In the genomic region with DNA sequence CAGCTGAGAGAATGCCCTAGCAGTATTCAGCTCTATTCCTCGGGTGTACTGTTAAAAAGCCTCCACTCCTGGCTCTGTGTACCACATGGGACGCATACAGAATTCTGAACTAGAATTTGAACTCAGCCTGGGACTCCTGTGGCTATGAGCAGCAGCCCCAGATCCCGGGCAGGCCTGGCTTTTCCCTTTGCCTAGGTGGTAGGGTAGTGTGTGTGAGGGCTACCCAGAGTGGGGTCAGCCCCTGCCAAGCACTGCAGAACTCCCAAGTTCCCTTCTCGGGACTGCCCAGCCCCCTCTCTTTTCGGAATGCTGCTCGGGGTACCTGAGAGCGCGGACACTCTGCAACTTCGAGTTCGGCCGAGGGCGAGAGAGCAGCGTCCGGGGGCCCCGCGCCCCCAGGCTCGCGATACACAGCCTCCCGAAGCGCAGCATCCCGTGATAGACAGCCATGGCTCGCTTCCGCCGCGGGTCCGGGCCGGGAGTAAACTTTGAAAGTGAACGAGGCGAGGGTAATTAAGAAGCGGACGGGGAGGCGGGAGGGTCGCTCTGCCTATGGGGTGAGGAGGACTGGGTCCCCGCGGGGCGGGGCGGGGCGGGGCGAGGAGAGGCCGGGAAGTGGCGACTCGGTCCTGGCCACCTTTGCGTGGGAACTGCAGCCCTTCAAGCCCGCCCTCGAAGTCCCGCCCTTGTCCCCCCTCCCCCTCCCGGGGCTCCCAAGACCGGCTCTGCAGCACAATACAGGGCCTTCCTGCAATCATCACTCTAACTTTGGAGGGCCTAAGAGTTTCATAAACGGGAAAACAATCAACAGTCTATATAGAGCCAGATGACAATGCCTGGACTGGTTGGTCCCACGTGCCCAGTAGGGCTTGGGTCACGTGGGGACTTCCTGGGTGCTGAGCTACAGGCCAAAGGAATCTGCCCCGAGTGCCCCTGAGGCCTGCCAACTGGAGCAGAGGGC, we compare ENCODE assay signal across 8 mouse cellular contexts. TPM values are rescaled to one million over a fixed set of nuclear protein-coding genes. Genes with fewer than 3 reads are reported as not detected.
DNase-seq lines count a peak whose midpoint lies in the region; ATAC-seq and TF ChIP-seq lines count a peak whose summit lies in the region.

Acsf2 (minus strand) TSS at position 551 of the 961 bp plus-strand sequence.

- WGBS in embryonic facial prominence, embryonic 11.5 days: 1% methylated on average over 51 of the region's 52 CpGs
- under 1% methylated on average over 51 of the region's 52 CpGs for WGBS in heart, embryonic 11.5 days (ENCODE audit: insufficient replicate concordance)
- WGBS in kidney, embryonic 14.5 days: 1% methylated on average over 50 of the region's 52 CpGs
- WGBS in limb, embryonic 14.5 days: 2% methylated on average over 29 of the region's 52 CpGs
- 1% methylated on average over 44 of the region's 52 CpGs for WGBS in midbrain, embryonic 15.5 days

- TF ChIP-seq POLR2A in limb, embryonic 14.5 days (IDR thresholded peaks at IDR 0.05; ENCODE audit: borderline replicate concordance, extremely low read depth, insufficient read depth, insufficient read length): 0 out of 2 replicates have a peak, but pooled peaks have one; percentile 25

- peak; percentile 87 for ATAC-seq in embryonic facial prominence, embryonic 11.5 days (replicated peaks; ENCODE audit: insufficient number of reproducible peaks, low FRiP score, low TSS enrichment, low read depth)
- peak; percentile 84 for ATAC-seq in heart, embryonic 11.5 days (replicated peaks; ENCODE audit: insufficient number of reproducible peaks, low FRiP score, low TSS enrichment)
- ATAC-seq in kidney, embryonic 14.5 days (ENCODE audit: low FRiP score, low TSS enrichment): peak; percentile 96
- ATAC-seq in limb, embryonic 14.5 days (ENCODE audit: low FRiP score, low read depth): peak; percentile 91
- ATAC-seq in midbrain, embryonic 15.5 days (replicated peaks): peak; percentile 74

- H3K27ac ChIP-seq in embryonic facial prominence, embryonic 11.5 days (replicated peaks; ENCODE audit: low read depth, low read length): peak within 1 kb of the TSS; percentile 28; the same call in 1 of the 2 replicates
- no peak within 1 kb of the TSS for H3K27ac ChIP-seq in heart, embryonic 11.5 days (ENCODE audit: low read depth, low read length)
- H3K27ac ChIP-seq in kidney, embryonic 14.5 days (ENCODE audit: low read depth, low read length): peak within 1 kb of the TSS; percentile 74
- H3K27ac ChIP-seq in limb, embryonic 14.5 days (replicated peaks; ENCODE audit: low read depth, low read length): peak within 1 kb of the TSS; percentile 35; the same call in 1 of the 2 replicates
- no peak within 1 kb of the TSS for H3K27ac ChIP-seq in midbrain, embryonic 15.5 days

- no peaks in the 10 kb centered on the region; the same call in 1 of the 2 replicates for H3K4me1 ChIP-seq in embryonic facial prominence, embryonic 11.5 days (ENCODE audit: control insufficient read depth, insufficient read depth, low read length)
- H3K4me1 ChIP-seq in heart, embryonic 11.5 days (ENCODE audit: control insufficient read depth, insufficient read depth, low read length): peaks cover 9% of the 10 kb centered on the region; the same call in 1 of the 2 replicates
- peaks cover 18% of the 10 kb centered on the region for H3K4me1 ChIP-seq in kidney, embryonic 14.5 days (ENCODE audit: control insufficient read depth, insufficient read depth, low read length)
- H3K4me1 ChIP-seq in limb, embryonic 14.5 days (ENCODE audit: control insufficient read depth, insufficient read depth, low read length): peaks cover 6% of the 10 kb centered on the region
- H3K4me1 ChIP-seq in midbrain, embryonic 15.5 days: peaks cover 10% of the 10 kb centered on the region

- peak in 1 of 2 experiments; percentile 3 for DNase-seq in frontal cortex, adult 2 months (ENCODE audit: extremely low spot score in 1 of 2, low spot score in 1 of 2)
- DNase-seq in frontal cortex, postnatal 25 days (ENCODE audit: low spot score in 2 of 2): no peak
- peak; percentile 89 for DNase-seq in embryonic facial prominence, embryonic 11.5 days (ENCODE audit: low spot score)
- DNase-seq in limb, embryonic 14.5 days (ENCODE audit: low spot score): peak; percentile 77
- DNase-seq in spleen, postnatal 14 days (ENCODE audit: low spot score in 2 of 2): peak; percentile 53 to 54

- no peaks in the 10 kb centered on the region for H3K36me3 ChIP-seq in embryonic facial prominence, embryonic 11.5 days (replicated peaks; ENCODE audit: control insufficient read depth, insufficient read depth, low read depth, low read length)
- H3K36me3 ChIP-seq in heart, embryonic 11.5 days (ENCODE audit: control insufficient read depth, insufficient read depth, low read length): no peaks in the 10 kb centered on the region
- H3K36me3 ChIP-seq in kidney, embryonic 14.5 days (ENCODE audit: control insufficient read depth, insufficient read depth, low read length): no peaks in the 10 kb centered on the region
- no peaks in the 10 kb centered on the region; the same call in 1 of the 2 replicates for H3K36me3 ChIP-seq in limb, embryonic 14.5 days (ENCODE audit: control insufficient read depth, insufficient read depth, low read length)
- no peaks in the 10 kb centered on the region for H3K36me3 ChIP-seq in midbrain, embryonic 15.5 days (replicated peaks)

- peak within 1 kb of the TSS; percentile 71 for H3K9ac ChIP-seq in embryonic facial prominence, embryonic 11.5 days (replicated peaks; ENCODE audit: low read length)
- H3K9ac ChIP-seq in heart, embryonic 11.5 days (ENCODE audit: low read depth, low read length): peak within 1 kb of the TSS; percentile 80
- H3K9ac ChIP-seq in kidney, embryonic 14.5 days (ENCODE audit: low read depth, low read length): peak within 1 kb of the TSS; percentile 63
- peak within 1 kb of the TSS; percentile 56 for H3K9ac ChIP-seq in limb, embryonic 14.5 days (ENCODE audit: low read depth, low read length, severe bottlenecking)
- H3K9ac ChIP-seq in midbrain, embryonic 15.5 days: peak within 1 kb of the TSS; percentile 38

- H3K27me3 ChIP-seq in embryonic facial prominence, embryonic 11.5 days (ENCODE audit: control insufficient read depth, insufficient read depth, low read length): no peaks in the 10 kb centered on the region
- H3K27me3 ChIP-seq in heart, embryonic 11.5 days (ENCODE audit: control insufficient read depth, insufficient read depth, low read length): no peaks in the 10 kb centered on the region
- H3K27me3 ChIP-seq in kidney, embryonic 14.5 days (ENCODE audit: control insufficient read depth, insufficient read depth, low read length): no peaks in the 10 kb centered on the region
- no peaks in the 10 kb centered on the region for H3K27me3 ChIP-seq in limb, embryonic 14.5 days (ENCODE audit: control insufficient read depth, insufficient read depth, low read length)
- H3K27me3 ChIP-seq in midbrain, embryonic 15.5 days (replicated peaks): peaks cover 11% of the 10 kb centered on the region; the same call in 1 of the 2 replicates

- no peaks in the 10 kb centered on the region for H3K9me3 ChIP-seq in embryonic facial prominence, embryonic 11.5 days (replicated peaks; ENCODE audit: control insufficient read depth, low read length)
- no peaks in the 10 kb centered on the region for H3K9me3 ChIP-seq in heart, embryonic 11.5 days (replicated peaks; ENCODE audit: control insufficient read depth, low read length)
- no peaks in the 10 kb centered on the region for H3K9me3 ChIP-seq in kidney, embryonic 14.5 days (ENCODE audit: control insufficient read depth, low read length)
- H3K9me3 ChIP-seq in limb, embryonic 14.5 days (ENCODE audit: control insufficient read depth, low read length): no peaks in the 10 kb centered on the region
- no peaks in the 10 kb centered on the region for H3K9me3 ChIP-seq in midbrain, embryonic 15.5 days

- peak within 1 kb of the TSS; percentile 55 for H3K4me3 ChIP-seq in embryonic facial prominence, embryonic 11.5 days (ENCODE audit: low read depth, low read length)
- peak within 1 kb of the TSS; percentile 54 for H3K4me3 ChIP-seq in heart, embryonic 11.5 days (ENCODE audit: low read depth, low read length)
- H3K4me3 ChIP-seq in kidney, embryonic 14.5 days (ENCODE audit: low read length): peak within 1 kb of the TSS; percentile 63
- peak within 1 kb of the TSS; percentile 36 for H3K4me3 ChIP-seq in limb, embryonic 14.5 days (replicated peaks; ENCODE audit: low read length)
- peak within 1 kb of the TSS; percentile 39 for H3K4me3 ChIP-seq in midbrain, embryonic 15.5 days

- peak within 1 kb of the TSS; percentile 67 for H3K4me2 ChIP-seq in embryonic facial prominence, embryonic 11.5 days (ENCODE audit: low read depth, low read length)
- peak within 1 kb of the TSS; percentile 73 for H3K4me2 ChIP-seq in heart, embryonic 11.5 days
- H3K4me2 ChIP-seq in kidney, embryonic 14.5 days (replicated peaks; ENCODE audit: low read depth, low read length): peak within 1 kb of the TSS; percentile 62
- peak within 1 kb of the TSS; percentile 53 for H3K4me2 ChIP-seq in limb, embryonic 14.5 days (replicated peaks; ENCODE audit: low read depth, low read length, severe bottlenecking)
- peak within 1 kb of the TSS; percentile 77 for H3K4me2 ChIP-seq in midbrain, embryonic 15.5 days

RNA-seq across cellular contexts. Expression of gene Acsf2, which starts in this region (rescaled TPM):
- polyA plus RNA-seq in frontal cortex, adult 2 months (2012; rRNA removed): 16.1 and 17.0 TPM in 2 replicates
- 6.8 and 7.1 TPM in 2 replicates for polyA plus RNA-seq in embryonic facial prominence, embryonic 11.5 days (2014; fragmentation: Nextera tagmentation; extraction: Ambion mirVana)
- polyA plus RNA-seq in heart, embryonic 11.5 days (2014; fragmentation: Nextera tagmentation; extraction: Ambion mirVana): 4.3 and 4.7 TPM in 2 replicates
- polyA plus RNA-seq in kidney, embryonic 14.5 days (2014; fragmentation: Nextera tagmentation; extraction: Ambion mirVana): 9.1 and 11.5 TPM in 2 replicates
- polyA plus RNA-seq in limb, embryonic 14.5 days (2012; rRNA removed): 36.3 and 43.2 TPM in 2 replicates
- polyA plus RNA-seq in limb, embryonic 14.5 days (2014; fragmentation: Nextera tagmentation; extraction: Ambion mirVana): 9.5 and 10.7 TPM in 2 replicates
- polyA plus RNA-seq in midbrain, embryonic 15.5 days (2015; fragmentation: Nextera tagmentation; extraction: Ambion mirVana): 1.6 and 1.7 TPM in 2 replicates

Comparison
In these comparisons a context has a peak if more than half of its experiments do, and no peak if none do; other contexts are left out.
1. DNase-seq: peak in embryonic facial prominence, embryonic 11.5 days (single experiment), limb, embryonic 14.5 days (single experiment) and spleen, postnatal 14 days (2 of 2); none in frontal cortex, postnatal 25 days (0 of 2).
2. H3K27ac ChIP-seq: peak in embryonic facial prominence, embryonic 11.5 days (single experiment), kidney, embryonic 14.5 days (single experiment) and limb, embryonic 14.5 days (single experiment); none in heart, embryonic 11.5 days (single experiment) and midbrain, embryonic 15.5 days (single experiment).
3. Peak in every context shown above with its lines, with median percentiles within 50 percentile points of each other: ATAC-seq, H3K4me2 ChIP-seq, H3K4me3 ChIP-seq and H3K9ac ChIP-seq.